Mouse (Mus musculus) heart, adult 2 months (tissue): ENCODE measurements around the gene Ccl5. TPM values are rescaled to one million over a fixed set of nuclear protein-coding genes. Genes with fewer than 3 reads are reported as not detected.

ENCODE experiments used
- DNase-seq, 2 experiments: peaks; one replicate each; pipeline ENCODE4 v3.0.0; 2021
- H3K27ac ChIP-seq: fragments of 200-600 bp; 2 replicates; pipeline ENCODE4 v1.8.1; 2022
- H3K27me3 ChIP-seq: fragments of 200-500 bp; 2 replicates; pipeline ENCODE4 v1.6.1; 2012; ENCODE audit warnings: mild to moderate bottlenecking, low read length, inconsistent platforms, mixed read lengths; ENCODE audit not compliant: control insufficient read depth, insufficient read depth
- H3K36me3 ChIP-seq: fragments of 200-500 bp; 2 replicates; pipeline ENCODE4 v1.6.1; 2012; ENCODE audit warnings: low read length, inconsistent platforms; ENCODE audit not compliant: control insufficient read depth, insufficient read depth
- H3K4me1 ChIP-seq: fragments of 200-500 bp; 2 replicates; pipeline ENCODE4 v1.6.1; 2011; ENCODE audit warnings: low read length; ENCODE audit not compliant: control insufficient read depth, insufficient read depth
- H3K4me3 ChIP-seq: fragments of 200-600 bp; 2 replicates; pipeline ENCODE4 v1.8.1; 2022
- H3K79me2 ChIP-seq: fragments of 200-500 bp; replicated peaks from 2 replicates; pipeline ENCODE4 v1.6.1; 2012; ENCODE audit warnings: mild to moderate bottlenecking, inconsistent platforms, low read length, moderate library complexity, mixed read lengths; ENCODE audit not compliant: control insufficient read depth, insufficient read depth
- H3K9ac ChIP-seq: fragments of 200-500 bp; 2 replicates; pipeline ENCODE4 v1.6.1; 2012; ENCODE audit warnings: low read depth, mild to moderate bottlenecking, control low read depth, inconsistent platforms, low read length, mixed read lengths
- CTCF ChIP-seq: fragments of 200-600 bp; IDR thresholded peaks from 2 replicates; pipeline ENCODE4 v1.8.1; 2022; ENCODE audit warnings: antibody characterized with exemption, mild to moderate bottlenecking, moderate library complexity
- EP300 ChIP-seq: fragments of 200-500 bp; IDR thresholded peaks from 2 replicates; pipeline ENCODE4 v1.6.1; 2011; ENCODE audit warnings: low read depth, low read length, control low read depth; ENCODE audit not compliant: insufficient read depth
- POLR2A ChIP-seq: fragments of 200-500 bp; IDR thresholded peaks from 2 replicates; pipeline ENCODE4 v1.6.1; 2011; ENCODE audit warnings: mild to moderate bottlenecking, low read depth, low read length, control low read depth; ENCODE audit not compliant: insufficient read depth
- WGBS: fragments of 180-500 bp; shearing (Covaris S2); methylation state at CpG from one replicate; pipeline ENCODE4 v1.1.7; 2018; 5-methylcytosine and 5-hydroxymethylcytosine counted together
- intact Hi-C: fragments of 180-260 bp; cut with DNase I; formaldehyde crosslinking; loops from one replicate; pipeline ENCODE4 v1.15.1; 2025
- polyA plus RNA-seq: library from polyadenylated mRNA; depleted of rRNA; stranded (reverse); fragments of >200 nt; gene quantifications from 2 replicates; pipeline ENCODE4 v1.2.3, GENCODE M21; 2012
- total RNA-seq, 2 experiments: library from RNA; stranded (reverse); gene quantifications; 2 replicates each; pipeline ENCODE4 v1.2.3; 2021

Ccl5 gene
- total and polyA plus RNA-seq, 3 experiments: 0.80 to 20.2 TPM; not detected in 1

DNA sequence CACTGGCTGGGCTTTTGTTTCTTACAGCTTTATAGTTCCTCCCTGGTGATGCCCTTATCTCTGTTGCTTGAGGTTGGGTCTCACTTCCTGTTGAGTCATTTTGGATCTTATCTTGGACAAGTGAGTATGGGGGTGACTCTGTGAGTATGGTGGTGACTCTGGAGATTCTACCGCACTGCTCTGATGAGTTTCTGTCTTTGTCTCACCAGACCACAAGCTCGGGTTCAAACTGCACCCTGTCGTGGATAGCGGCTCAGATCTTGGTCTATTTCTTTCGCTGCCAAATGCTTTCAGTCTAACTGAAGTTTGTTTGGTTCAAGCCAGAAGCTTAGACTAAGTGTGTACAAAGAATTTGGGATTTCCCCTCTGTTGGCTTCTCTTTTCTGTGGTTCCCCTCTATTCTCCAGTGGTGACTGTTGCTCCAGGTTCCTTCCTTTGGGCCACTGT is 19.9 kb upstream of the Ccl5 start:
- Histone ChIP-seq H3K79me2 (no peaks in the 10 kb centered on the region), H3K4me1 (no peaks in the 10 kb centered on the region), H3K27ac (no peak overlapping the region), H3K9ac (no peak overlapping the region), H3K27me3 (no peaks in the 10 kb centered on the region), H3K4me3 (no peak overlapping the region), H3K36me3 (no peaks in the 10 kb centered on the region)
- TF ChIP-seq CTCF: no peak
- no peak for TF ChIP-seq POLR2A
- no peak for TF ChIP-seq EP300
- no peak for DNase-seq
- 71% methylated on average over 5 of the region's 5 CpGs for WGBS
- intact Hi-C loops: no loop called here

DNA sequence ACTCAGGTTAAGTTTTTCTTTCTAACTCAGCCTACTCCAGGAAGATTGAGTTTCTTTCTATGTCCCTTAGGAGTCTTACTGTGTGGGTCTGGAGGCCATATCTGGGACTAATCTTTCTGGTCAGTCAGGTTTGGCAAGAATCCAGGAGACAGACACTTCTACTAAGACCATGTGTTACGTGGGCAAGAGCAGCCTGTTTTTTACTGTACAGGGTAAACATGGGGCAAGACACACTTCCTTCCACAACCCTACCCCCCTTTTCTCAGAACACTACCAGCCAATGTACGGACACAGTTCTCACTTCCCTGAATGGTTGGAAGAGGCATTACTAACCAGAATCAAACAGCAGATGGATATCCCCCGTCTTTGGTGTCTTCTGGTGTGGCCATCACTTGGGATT is 13.9 kb upstream of the Ccl5 start:
- no peak overlapping the region for H3K27ac ChIP-seq
- intact Hi-C loops: no loop called here
- H3K4me1 ChIP-seq: no peaks in the 10 kb centered on the region
- no peaks in the 10 kb centered on the region for H3K27me3 ChIP-seq
- no peaks in the 10 kb centered on the region for H3K36me3 ChIP-seq
- WGBS: 55% methylated on average over 3 of the region's 3 CpGs
- TF ChIP-seq POLR2A: no peak
- TF ChIP-seq CTCF: no peak
- no peak for TF ChIP-seq EP300
- no peak overlapping the region for H3K9ac ChIP-seq
- no peak overlapping the region for H3K4me3 ChIP-seq
- no peak for DNase-seq
- H3K79me2 ChIP-seq: no peaks in the 10 kb centered on the region

DNA sequence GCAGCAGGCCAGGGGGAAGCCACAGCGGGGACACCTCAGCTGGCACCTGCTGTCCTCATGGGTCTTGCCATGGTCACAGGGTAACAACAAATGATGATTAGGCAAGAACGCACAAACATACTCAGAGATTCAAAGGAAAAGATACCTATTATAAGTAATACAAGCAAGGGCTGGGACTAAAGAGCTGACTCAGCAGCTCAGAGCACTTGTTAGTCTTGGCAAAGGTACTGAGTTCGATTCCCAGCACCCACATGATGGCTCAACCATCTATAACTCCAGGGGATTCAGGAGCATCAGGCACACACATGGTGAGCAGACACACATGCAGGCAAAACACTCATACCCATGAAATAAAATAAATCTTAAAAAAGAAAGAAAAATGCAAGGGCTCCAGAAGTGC is 11.1 kb upstream of the Ccl5 start:
- H3K4me1 ChIP-seq: no peaks in the 10 kb centered on the region
- no peak overlapping the region for H3K9ac ChIP-seq
- no peak for DNase-seq
- intact Hi-C loops: no loop called here
- no peaks in the 10 kb centered on the region for H3K79me2 ChIP-seq
- no peaks in the 10 kb centered on the region for H3K27me3 ChIP-seq
- no peak overlapping the region for H3K27ac ChIP-seq
- H3K4me3 ChIP-seq: no peak overlapping the region
- no peak for TF ChIP-seq POLR2A
- no peak for TF ChIP-seq CTCF
- no peak for TF ChIP-seq EP300
- H3K36me3 ChIP-seq: no peaks in the 10 kb centered on the region
- WGBS: 85% methylated on average over 3 of the region's 3 CpGs

DNA sequence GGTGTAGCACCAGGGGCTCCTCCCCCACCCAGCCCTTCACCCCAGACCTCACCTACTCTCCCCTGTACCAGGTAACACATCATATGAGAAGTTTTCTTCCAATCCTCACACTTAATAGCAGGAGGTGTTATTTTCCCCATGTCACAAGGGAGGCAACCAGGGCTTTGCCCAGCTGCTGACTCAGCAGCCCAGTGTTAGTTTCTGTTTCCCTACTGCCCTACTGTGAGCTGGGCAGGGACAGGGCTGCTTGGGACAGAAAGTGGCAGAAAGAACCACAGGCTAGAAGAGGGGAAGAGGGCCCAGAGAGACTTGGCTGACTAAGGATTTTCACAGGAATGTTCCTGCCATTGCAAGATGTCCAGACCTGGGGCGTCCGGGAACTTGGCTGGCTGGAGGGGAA is 10.6 kb upstream of the Ccl5 start:
- intact Hi-C loops: no loop called here
- Histone ChIP-seq H3K36me3 (no peaks in the 10 kb centered on the region), H3K27me3 (no peaks in the 10 kb centered on the region), H3K9ac (no peak overlapping the region), H3K4me3 (no peak overlapping the region), H3K27ac (no peak overlapping the region), H3K4me1 (no peaks in the 10 kb centered on the region), H3K79me2 (no peaks in the 10 kb centered on the region)
- peak in 1 of 2 experiments; percentile 20 for DNase-seq
- TF ChIP-seq EP300 (no peak), POLR2A (no peak), CTCF (no peak)
- 88% methylated on average over 2 of the region's 2 CpGs for WGBS

DNA sequence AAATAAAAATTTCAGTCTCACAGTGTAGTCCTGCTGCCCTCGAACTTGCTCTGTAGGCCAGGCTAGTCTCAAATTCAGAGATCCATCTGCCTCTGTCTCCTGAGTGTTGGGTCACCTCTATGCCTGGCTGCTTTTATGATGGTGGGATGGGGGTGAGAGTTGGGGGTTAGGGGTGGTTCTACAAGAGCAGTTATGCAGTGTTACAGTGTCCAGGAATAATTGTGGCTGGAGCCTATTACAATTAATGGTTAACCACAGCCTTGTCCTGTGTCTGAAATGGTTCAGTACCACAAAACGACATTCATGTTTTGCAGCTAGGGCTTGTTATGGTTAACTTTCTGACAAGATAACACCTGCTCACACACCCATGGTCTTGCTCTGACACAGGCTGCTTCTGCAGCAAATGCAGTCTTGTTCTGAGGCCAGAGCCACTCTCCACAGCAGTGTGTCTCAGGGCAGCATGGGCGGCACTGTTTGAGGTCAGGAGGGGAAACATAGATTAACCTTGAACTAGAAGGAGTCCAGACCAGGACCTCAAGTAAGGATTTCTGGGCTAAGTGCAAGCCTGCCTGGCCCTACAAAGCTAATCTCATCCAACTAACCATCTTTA is 8.5 kb upstream of the Ccl5 start:
- Histone ChIP-seq H3K79me2 (no peaks in the 10 kb centered on the region), H3K4me1 (peaks cover 3% of the 10 kb centered on the region), H3K27me3 (no peaks in the 10 kb centered on the region), H3K4me3 (no peak overlapping the region), H3K27ac (no peak overlapping the region), H3K9ac (no peak overlapping the region), H3K36me3 (no peaks in the 10 kb centered on the region)
- WGBS: 86% methylated on average over 3 of the region's 3 CpGs
- no peak for DNase-seq
- intact Hi-C loops: no loop called here
- no peak for TF ChIP-seq CTCF
- no peak for TF ChIP-seq EP300
- no peak for TF ChIP-seq POLR2A

DNA sequence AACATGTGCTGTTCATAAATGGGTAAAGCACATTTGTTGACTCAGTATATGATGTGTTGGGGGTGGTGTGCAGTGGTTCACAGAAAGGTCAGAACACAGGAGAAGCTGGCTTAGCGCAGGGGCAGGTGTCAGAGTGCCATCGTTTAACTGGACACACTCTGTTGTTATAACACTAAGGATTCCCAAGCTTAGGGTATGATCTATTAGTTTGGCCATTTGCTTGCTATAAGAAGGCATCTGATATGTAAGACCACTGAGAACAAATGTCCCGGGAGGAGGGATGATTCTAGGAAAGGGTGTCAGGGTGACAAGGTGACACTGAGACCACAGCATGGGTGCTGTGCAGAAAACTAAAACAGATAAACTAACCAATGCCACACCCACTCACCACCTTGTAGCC is 6.5 kb upstream of the Ccl5 start:
- Histone ChIP-seq H3K79me2 (no peaks in the 10 kb centered on the region), H3K9ac (no peak overlapping the region), H3K27me3 (no peaks in the 10 kb centered on the region), H3K36me3 (no peaks in the 10 kb centered on the region), H3K27ac (no peak overlapping the region), H3K4me1 (peaks cover 3% of the 10 kb centered on the region), H3K4me3 (no peak overlapping the region)
- DNase-seq: no peak
- intact Hi-C loops: no loop called here
- TF ChIP-seq EP300 (no peak), CTCF (no peak), POLR2A (no peak)
- WGBS: 83% methylated on average over 3 of the region's 3 CpGs
